Mouse (Mus musculus) olfactory bulb, adult 2 months (tissue): ENCODE measurements around the gene Sarm1.

Source experiments
- CTCF ChIP-seq: fragments of 200-500 bp; IDR thresholded peaks from 2 replicates; pipeline ENCODE4 v1.5.1; 2012; ENCODE audit warnings: low read depth, mild to moderate bottlenecking, low read length, moderate library complexity; ENCODE audit not compliant: insufficient read depth
- POLR2A ChIP-seq: fragments of 200-500 bp; IDR thresholded peaks from 2 replicates; pipeline ENCODE4 v1.6.1; 2012; ENCODE audit warnings: mild to moderate bottlenecking, low read depth, low read length, moderate library complexity; ENCODE audit not compliant: insufficient read depth

GRCm38 (mm10) chr11:78443115-78443514 is 54.4 kb downstream of the Sarm1 start:
- TF ChIP-seq CTCF (no peak), POLR2A (no peak)
